Mouse (Mus musculus) right cerebral cortex, postnatal 14 days (tissue): ENCODE measurements around the gene Mdc1.
A peak's percentile ranks its signal among the peaks of the same experiment; 100 is the strongest.

ENCODE experiments used
- DNase-seq: peaks from one replicate; pipeline ENCODE4 v3.0.0; 2022

Gene Mdc1

DNA sequence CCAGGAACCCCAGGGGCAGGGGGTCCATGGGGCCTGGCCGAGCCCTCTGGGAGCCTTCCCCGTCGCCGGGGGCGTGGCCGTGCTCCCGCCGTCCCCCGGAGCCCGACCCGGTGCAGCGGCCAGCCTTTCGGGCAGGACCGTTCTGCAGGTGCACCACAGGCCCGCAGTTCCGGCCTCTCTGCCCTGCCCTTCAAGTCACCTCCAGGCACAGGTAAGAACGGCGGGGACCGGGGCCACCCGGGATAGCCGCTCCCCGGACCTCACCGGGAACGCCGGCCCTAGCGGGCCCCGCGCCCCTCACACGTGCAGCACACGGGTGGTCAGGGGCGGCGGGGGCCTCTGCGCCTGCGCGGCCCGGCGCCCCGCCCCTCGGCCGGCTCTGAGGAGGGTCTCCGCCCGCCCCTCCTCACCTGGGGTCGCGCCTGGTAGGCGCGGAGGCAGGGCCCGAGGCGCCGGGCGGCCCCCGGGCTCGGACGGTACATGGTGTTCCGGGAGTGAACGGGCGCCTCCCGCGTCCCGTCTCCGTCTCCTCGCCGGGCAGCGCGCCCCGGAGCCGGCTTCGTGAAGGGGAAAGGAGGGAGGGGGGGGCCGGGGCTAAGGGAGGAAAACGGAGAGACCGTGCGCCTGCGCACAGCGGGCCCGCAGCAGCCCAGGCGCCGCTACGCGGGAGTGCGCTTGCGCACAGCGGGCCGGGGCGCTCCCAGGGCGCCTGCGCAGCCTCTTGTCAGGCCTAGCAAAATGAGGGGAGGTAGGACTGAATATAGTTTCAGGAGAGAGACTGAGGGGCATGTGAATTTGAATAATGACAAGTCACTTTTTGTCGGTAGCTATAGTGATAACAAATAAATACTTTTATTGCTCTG lies 55.7 kb downstream of the Mdc1 start, which contains the start of gene 2310061I04Rik:
Gene 2310061I04Rik (minus strand): TSS at position 651 of the 863 bp plus-strand sequence.
- peak; percentile 88 for DNase-seq

DNA sequence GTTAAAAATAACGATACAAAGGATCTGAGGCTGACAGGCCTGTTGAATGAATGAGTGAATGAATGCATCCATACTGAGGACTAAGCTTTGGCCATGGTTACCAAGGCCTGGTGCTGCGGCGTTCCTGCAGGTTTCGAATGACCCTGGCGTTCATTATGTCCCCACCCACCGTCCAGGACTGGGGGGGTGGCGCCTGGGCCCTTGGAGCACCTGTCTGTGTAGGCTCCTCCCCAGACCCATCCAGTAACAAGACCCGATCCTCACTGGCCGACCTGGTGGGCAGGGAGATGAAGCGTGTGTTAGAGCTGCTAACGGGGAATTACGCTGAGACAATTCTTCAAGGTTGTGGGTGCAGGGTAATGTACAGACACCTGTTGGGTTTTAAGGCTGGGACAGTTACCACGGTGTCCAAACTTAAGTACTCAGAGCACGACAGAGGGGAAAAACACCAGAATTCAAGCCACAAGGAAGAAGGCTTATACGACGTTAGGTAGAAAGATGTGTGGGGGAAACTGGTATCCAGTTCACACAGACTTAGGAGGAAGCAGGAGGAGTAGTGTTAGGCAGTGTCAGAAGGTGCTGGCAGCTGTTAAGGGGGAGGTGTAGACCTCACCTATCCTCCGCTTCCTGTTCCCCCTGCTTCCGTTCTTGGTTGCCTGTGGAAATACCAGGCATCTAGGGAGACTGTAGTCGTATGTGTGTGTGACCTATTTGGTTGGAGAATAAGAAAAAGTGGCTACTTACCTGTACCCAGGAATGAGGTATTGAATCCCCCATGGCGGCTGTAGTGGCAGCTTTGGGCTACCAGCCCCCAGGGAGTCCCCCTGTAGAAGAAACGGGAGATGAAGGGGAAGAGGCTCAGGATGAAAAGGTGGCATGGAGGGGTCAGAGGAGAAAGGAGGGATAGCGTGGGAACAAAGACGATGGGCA lies 56.6 kb downstream of the Mdc1 start:
- DNase-seq = no peak

DNA sequence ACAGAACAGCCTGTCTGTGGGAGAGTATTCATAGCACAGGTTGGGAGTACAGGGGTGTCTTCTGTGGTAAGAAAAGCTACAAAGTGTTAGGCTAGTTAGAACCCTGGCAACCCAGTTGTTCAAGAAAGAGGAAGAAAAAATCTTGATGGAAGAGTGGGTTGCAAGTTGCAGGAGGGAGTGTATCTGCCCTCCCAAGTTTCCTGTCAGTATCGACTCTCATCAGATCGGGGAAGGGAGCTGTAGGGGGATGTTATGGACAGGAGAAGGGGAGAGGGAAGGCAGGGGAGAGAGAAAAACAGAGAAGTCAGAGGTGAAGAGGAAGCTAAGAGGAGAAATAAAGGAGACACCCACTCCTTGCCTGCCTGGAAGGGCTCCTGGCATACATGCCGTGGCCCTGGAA lies 59.3 kb downstream of the Mdc1 start:
- DNase-seq = no peak

DNA sequence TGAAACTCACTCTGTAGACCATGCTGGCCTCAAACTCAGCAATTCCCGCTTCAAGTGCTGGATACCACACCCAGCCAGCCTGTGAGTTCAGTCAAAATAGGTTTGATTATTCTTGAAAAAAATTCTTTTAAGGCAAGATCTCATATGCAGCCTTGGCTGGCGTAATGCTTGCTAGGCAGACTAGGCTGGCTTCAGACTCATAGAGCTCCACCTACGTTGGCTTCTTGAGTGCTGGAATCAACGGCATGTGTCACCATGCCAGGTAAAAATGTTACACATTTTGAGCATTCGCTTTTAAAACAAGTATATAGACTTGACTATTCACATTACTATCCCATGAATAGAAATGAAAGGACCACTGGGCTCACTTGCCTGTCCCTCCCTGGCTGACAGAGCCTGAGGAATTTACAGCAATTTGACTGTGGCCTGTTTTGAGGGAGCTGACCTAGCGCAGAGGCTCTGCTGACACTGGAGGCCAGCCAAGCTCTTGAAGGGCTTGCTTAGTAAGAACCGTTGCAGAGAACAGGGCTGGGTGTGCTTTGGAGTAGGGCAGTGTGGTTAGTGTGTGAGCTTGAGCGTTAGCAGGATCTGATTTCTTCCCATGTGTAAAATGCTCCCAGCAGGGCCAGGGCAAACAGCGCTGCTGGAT lies 62.2 kb downstream of the Mdc1 start:
- no peak for DNase-seq

DNA sequence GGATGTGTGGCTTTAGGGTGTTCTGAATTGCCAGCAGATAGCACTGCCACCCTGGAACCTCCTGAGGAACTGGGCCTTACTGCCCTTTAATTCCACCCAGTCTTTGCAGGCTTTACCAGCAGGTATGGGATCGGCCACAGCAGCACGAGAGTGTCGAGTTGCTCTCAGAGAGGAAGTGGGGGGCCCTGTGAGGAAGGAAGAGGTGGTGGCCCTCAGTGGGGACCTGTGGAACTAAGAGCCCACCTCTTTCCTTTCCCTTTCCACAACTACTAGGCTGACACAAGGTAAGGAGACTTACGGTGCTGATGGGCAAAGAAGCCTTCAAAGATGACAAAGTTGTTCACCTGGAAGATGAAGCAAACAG lies 62.7 kb downstream of the Mdc1 start:
- no peak for DNase-seq

DNA sequence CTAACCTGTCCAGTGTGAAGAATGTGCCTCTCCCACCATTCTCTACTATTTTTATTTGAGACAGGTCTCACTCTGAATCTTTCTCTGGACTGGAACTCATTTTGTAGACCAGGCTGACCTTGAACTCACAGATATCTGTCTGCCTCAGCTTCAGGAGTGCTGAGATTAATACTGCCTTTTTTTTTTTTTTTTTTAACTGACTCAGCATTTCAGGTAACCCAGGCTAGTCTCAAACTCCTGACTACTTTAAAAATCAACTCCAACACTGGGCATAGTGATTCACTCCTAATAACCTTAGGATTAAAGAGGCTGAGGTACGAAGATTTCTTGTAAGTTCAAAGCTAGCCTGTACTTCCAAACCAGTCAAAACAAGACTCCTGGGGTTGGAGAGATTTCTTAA lies 64.3 kb downstream of the Mdc1 start:
- no peak for DNase-seq

DNA sequence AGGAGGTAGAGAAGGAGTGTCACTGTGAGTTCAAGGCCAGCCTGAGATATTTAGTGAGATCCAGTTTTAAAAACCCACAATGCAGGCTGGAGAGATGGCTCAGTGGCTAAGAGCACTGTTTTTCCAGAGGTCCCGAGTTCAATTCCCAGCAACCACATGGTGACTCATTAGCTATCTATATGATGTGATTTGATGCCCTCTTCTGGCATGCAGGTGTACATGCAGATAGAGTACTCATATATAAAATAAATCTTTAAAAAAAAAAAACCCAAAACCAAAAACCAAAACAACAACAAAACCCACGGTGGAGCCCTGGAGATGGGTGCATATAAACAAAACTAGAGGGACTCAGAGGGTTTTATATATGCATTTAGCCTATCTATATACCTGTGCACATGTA lies 66.3 kb downstream of the Mdc1 start:
- DNase-seq = no peak
